Mouse (Mus musculus) yolk sac, embryonic 10.5 days (tissue): ENCODE results near the gene Gm17359.
"Not testable (repeated sequence)": the region's sequence is repeated elsewhere in the genome, so short reads cannot be mapped to it uniquely, and the experiment has no call there.

Experiments used
- DNase-seq: peaks from one replicate; pipeline ENCODE4 v3.0.0-alpha.2; 2017; ENCODE audit warnings: low spot score

Gm17359 gene

DNA sequence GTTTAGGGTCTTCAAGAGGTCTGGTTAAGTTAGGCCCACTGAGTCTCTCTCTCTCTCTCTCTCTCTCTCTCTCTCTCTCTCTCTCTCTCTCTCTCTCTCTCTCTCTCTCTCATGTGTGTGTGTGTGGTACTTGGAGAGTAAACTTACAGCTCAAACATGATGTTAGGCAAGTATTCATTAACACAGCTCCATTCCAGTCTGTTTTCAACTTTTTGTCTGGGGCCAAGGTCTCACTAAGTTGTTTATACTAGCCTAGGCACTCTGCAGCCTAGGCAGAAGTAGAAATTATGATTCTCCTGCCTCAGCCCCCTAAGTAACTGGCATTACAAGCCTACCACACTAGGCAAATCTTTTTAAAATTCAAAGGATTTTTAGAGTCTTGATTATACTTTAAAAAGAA, 79.5 kb downstream of the Gm17359 start:
- no peak for DNase-seq

DNA sequence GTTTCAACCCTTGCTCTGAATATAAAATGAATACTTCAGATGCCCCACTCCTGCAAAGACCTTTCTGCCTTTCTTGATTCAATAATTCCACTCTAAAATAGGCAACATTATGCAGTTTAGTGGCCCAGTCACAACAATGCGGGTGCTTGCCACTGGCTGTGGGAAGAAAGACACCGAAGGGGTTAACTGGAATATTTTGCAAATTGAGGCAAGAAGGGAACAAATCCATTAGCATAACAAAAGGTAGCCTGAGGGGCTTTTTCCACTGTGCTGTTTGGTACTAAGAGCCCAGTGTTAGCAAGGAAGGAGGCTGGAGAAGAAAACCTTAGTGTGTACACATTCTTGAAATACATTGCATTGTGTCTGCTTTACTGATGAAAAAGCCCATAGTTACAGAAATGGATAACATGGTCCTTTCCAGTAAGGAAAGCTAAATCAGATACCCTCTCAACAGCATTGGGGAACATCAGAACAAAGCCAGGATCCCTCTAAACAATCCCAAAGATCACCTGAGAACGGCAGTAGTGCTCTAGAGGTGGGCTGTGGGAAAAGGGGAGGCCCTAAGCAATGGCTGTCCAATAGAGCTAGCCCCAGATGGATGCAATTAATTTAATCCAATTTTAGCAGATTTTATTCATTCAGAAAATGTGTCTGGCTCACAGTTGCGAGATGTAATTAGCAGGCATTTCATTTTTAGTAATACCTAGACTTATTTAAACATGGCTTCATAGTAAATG, 80.7 kb downstream of the Gm17359 start:
- no peak for DNase-seq

DNA sequence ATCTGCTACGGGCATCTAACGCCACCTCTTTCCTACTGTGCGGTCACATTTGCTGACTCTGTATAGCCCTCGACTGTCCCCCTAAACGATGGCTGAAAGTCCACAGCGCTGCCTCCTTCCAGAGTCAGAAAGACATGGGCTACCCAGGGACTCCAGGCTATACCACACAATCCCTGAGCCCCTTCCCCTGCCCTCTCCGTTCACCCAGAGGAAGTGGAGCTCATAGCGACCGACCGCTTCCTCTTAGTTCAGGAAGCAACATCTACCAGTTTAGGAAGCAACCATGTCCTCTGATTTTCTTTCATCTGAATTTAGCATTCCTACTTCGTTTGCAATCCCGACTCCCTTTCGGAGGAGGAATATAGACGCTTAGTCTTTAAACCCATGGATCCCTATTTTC, 82.5 kb downstream of the Gm17359 start:
- no peak for DNase-seq

DNA sequence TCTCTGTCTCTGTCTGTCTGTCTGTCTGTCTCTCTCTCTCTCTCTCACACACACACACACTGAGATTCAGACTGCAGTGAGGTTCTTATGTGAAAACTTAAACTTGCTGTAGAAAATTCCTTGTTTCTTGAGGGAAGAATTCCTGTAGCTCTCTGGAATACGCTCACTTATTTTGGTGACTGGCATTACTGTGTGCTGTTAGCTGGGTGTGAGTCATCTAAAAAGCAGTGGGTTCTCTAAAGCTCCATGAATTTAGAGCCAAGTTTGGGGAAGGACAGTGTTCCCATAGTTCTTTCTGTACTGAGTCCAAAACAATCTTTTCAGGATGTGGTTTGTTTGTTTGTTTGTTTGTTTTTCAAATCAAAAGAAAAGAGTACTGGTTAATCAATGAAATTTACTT, 89.0 kb downstream of the Gm17359 start:
- no peak for DNase-seq

DNA sequence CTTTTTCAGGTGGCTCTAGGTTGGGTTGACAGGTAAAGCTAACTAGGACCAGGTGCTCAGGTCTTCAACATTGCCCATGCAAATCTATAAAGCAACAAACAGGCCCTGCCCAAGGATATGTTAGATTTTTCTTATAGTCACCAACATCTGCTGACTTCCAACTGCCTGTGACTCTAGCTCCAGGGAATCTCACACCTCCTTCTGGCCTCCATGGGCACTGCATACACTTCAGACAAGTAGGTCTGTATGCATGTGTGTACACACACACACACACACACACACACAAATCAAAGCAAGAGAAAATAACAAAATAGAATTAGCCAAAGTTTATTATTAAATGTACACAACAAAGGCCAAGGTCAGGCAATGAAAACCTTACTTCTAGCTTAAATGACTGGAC, 97.1 kb downstream of the Gm17359 start:
- no peak for DNase-seq

DNA sequence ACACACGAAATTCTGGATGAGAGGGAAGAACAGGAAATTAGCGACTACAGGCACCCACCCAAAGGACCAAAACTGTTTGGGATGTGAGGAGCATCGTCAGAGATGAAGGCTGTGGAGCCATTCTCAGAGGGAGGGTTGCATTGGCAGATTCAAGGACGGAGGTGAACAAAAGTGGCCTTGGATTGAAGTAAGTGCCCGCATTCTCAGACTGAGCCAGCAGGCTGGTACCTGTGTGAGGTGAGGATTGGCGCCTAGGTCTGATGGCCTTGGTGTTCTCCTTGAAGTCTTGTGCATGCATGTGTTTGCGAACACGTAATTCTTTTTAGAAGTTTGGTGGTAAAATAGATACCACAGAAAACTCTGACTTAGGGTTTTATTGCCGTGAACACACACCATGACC, 98.0 kb downstream of the Gm17359 start:
- DNase-seq: no peak

DNA sequence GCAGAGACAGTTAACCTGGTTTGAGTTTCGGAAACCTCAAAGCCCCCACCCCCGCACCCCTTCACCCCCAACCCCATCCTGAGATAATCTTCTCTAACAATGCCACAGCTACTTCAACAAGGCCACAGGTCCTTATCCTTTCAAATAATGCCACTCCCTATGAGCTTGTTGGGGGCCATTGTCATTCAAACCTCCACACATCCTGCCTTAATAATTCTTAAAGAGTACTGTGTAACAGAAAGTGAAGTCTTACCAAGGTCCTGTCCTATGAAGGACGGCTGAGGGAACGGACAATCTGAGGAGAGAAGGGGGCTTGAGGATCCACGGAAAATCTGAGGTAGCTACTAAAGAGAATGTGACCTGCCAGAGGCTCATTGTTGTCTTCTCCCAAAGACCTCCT, 98.5 kb downstream of the Gm17359 start:
- DNase-seq: no peak

DNA sequence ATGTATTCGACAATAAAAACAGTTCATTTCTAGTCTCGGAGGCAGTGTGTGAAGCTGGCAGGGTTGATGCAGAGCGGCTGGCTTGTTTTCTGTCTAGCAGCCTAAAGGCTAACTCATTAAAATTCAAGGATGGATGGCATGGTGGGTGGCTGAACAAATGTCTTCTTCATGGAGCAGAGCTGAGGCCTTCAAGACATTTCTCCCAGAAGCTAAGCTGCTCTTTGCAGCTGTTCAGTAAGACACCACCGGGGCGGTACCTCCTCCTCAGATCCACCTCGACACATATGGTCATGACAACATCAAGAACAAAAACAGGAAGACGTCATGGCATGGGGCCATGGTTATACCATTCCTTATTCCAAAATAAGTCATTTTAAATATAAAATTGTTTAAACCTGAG, 99.7 kb downstream of the Gm17359 start:
- DNase-seq: no peak

DNA sequence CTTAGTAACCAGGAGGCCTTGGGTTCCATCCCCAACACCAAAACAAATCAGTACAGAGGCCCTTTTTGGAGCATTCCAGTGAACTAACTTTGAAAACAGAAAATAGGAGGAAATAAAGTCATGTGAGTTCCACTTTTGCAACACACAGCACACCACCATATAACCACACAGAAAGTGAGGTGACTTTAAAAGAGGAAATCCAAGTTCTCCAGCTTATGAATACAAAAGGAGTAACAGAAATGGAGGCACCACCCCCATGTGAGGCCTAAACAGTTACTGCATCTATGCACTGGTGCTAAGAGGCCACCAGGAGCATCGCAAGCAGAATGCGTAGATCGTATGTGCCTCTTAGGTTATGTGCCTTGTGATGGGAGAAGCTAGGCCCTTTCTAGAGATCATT, 101.8 kb downstream of the Gm17359 start:
- DNase-seq: no peak

DNA sequence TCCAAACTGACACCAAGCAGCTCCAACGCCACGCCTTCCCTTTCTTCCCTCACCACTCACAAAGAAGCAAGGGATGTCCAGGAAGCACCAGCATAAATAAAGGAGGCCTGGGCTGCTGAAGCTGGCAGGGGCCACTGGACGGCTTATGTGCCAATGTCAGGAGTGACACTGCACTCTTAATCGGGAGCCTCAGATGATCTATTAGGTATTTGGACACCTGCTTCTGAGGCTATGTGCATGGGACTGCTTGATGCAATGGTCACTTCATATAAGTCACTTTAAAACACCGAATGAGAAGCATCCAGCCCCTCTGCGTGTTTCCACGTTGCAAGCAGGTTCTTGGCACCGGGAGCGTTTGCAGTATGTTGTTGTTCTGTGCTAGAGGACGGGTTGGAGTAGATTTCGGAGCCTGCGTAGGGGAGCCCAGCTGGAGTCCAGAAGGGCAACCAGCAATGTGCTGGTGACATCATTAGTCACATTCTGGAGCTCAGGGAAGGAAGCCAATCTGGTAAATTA, 104.6 kb downstream of the Gm17359 start:
- no peak for DNase-seq

DNA sequence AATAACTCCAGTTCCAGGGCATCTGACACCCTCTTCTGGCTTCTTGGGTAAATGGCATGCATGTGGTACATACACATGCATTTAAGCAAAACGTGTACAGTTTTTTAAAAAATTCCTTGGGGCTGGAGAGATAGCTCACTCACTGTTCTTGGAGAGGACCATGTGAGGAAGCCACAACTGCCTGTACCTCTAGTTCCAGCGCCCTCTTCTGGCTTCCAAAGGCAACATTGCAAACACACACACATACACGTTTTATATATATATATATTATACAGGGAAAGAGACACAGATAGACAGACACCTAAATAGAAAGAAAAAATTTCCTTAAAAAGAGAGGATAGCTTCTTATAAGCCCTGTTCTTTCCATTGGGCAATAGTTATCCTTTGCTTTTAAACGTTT, 107.4 kb downstream of the Gm17359 start:
- DNase-seq: no peak

DNA sequence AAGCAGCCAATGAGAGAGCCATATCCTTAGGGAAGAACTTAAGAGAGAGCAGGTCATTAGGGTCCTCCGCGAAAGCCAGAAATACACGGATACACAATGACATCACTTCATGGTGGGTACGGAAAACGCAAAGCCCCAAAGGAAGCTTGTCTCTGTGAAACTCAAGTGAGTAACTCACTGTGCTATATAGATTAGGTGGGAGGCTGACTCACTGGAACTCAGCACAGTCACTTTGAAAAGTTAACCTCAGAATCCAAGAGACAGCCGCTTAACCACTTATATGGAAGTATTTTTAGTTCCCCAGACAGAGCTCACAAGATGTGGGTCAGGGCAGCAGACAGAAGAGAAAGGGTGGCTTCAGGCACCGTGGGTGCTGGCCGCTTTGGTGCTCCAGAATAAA, 108.6 kb downstream of the Gm17359 start:
- no peak for DNase-seq

DNA sequence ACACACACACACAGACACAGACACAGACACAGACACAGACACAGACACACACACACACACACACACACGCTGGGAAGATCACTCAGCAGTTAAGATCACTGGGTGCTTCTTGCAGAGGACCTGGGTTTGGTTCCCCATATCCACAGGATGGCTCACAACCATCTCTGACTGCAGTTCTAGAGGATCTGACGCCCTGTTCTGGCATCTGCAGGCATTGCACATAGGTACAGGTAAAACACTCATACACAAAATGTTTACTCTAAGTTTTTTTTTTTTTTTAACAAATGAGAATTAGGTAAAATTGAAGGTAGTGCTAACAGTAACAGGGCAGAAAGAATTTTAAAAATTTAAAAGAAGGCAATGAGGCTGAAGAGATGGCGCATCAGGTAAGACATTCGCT, 109.7 kb downstream of the Gm17359 start:
- DNase-seq: no peak

DNA sequence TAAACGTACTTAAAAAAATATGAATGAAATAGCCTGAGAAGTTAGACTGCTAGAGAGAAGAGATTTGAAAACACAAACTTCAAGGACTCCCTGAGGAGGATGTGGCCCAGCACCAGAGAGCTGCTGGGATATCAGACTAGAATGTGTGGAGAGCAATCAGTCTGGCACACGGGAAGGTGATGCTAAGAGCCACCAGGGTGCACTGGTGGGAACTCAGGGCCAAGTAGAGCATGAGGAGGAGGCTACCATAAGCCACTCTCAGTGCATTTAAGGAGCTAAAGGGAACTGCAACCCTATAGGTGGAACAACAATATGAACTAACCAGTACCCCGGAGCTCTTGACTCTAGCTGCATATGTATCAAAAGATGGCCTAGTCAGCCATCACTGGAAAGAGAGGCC, 110.2 kb downstream of the Gm17359 start:
- DNase-seq: not testable (repeated sequence)

DNA sequence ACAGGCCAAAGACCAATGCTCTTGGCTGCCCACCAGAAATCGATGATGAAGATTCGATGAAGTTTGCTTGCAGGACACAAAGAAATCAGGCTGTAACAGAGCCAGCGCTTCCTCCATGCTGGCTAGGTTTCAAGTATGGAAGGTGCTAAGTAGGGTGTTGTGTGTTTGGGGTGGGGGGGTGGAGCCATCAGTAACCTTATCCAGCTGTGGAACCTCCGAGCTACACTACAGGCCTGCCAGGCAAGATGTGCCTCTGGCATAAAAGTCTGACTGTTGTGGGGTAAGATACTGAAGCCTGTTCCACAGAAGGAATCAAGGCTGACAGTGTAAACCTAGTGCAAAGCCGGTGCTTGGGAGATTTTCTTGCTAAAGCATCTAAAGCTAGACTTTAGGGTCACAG, 112.0 kb downstream of the Gm17359 start:
- no peak for DNase-seq

DNA sequence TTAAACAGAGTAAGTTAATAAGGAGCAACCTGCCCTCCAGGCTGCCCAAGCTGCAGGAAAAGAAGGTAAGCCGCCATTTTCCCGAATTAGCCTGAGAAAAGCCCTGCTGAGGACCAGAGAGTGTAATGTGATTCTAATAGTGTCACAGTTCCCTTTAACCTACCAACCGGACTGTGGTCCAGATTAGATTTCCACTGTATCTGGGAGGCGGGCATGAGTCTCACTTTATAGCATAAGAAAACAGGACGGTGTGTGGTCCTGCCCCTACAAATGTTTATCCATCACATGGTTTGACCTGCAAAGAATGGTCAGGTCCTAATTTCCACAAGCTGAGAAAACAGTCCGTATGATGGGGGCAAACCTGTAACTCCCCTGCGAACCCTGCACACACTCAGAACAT, 112.9 kb downstream of the Gm17359 start:
- no peak for DNase-seq

DNA sequence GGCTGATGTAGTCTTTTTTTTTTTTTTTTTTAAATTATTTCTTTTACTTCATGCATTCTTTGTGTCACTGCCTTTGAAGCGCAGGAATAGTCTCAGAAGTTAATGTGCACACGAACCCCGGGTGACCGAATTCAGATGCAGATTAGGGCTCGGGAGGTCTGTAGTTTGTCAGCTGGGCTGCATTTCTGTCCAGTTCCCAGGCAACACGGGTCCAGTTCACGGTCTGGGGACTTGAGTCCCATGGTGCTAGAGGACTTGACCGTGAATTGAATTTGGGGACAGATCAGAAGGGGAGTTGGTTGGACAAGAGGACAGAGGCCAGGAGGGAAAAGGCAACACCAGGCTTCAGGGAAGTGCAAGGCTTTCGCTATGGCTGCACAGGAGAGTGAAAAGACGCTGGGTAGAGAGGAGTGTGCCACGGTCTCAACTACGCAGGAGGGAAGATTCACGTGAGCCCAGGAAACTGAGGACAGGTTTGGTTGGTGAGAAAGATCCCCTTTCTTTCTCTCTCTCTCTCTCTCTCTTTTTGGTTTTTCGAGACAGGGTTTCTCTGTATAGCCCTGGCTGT, 116.3 kb downstream of the Gm17359 start:
- DNase-seq: no peak

DNA sequence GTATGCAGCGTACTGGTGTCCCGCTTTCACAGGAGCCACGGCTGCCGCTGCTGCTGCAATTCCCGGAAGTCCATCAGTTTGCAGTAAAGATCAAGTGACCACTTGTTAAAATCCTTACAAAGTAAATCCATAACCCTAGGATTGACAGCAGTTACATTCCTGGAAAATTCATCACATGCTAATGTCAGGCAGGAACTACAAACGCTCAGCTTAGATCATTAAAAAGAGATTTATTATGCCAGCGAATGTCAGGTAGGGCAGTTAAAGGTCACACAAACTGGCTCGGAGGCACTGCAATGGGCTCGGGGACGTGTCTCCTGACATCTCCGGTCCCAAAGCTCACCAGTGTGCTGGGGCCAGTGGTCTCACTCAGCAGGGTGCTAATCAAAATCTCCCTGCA, 119.3 kb downstream of the Gm17359 start:
- DNase-seq: no peak

DNA sequence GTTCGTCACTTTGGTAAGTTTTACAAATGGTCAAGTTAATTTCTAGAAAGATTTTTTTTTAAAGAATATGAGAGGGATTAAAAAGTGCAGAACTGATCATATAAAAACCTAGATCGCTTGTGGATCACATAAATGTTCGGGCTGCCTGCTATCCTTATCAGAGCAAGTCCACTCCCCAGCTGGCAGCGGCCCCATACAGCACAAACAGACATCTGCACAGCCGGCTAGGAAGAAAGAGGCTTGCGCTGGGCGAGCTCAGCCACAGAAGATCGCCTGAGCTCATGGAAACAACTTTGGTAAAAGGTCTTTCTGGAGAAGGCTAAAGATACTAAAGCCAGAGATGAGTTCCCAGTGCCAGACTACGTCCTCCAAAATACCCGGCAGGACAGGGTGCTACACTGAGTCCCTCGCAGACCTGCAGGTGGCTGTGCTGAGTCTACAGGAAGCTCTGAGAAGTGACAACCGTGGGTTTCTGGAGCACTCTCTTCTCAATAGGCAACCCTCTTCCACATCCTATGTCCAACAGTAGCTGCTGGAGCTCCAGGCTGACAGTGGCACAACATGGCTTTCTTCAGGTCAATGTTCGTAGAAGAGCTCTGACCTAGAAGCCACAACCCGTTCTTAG, 122.3 kb downstream of the Gm17359 start:
- no peak for DNase-seq

DNA sequence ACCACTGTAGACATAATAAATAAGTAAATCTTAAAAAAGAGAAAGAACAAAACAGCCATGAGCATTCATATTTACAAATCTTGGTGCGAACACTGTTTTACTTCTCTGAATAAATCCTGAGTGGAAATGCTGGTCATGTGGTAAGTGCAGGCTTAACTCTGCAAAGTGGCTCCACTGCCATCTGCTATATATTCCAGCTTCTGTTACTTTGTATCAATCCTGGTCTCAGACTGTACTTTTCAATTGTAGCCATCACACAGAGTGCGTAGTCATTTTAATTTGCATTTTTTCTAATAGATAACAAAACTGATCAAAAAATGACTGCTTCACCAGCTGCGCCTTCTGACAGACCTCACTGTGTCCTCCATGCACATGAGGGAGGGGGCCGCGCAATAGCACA, 133.0 kb downstream of the Gm17359 start:
- DNase-seq: no peak

DNA sequence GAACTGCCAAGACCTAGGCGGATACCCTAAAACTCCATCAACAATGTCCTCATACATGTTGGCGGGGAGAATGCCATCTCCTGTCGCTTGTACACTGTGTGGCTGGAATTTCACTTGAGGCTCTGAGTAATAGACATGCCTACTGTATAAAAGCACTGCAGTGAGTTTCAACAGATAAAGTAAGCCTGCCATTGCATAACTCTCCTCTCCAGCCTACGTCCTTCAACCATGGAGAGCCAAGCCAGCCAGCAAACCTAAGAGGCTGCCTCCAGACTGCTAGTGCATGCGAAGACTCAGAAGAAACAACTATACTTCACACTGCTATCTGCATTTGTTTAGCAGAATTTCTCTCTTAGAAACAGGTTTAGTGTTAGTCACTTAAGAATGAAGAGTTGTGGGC, 135.9 kb downstream of the Gm17359 start:
- DNase-seq: no peak

DNA sequence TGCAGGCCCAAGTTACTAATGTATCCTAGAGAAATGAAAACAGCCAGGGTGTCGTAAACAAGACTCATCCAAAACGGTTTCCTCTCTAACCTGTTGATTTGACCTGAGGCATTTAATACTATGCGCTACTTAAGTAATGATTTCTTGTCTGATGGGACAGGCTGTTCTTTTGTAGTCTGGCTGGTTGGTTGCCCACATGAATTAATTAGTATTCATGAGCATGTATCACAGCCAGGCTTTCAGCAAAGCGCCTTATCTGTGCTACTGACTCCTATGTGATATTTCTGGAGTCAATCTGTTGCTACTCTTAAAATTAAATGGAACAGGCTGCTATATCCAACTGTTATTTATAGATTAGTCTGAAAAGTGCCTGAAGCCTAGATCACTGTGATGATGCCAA, 138.4 kb downstream of the Gm17359 start:
- no peak for DNase-seq

DNA sequence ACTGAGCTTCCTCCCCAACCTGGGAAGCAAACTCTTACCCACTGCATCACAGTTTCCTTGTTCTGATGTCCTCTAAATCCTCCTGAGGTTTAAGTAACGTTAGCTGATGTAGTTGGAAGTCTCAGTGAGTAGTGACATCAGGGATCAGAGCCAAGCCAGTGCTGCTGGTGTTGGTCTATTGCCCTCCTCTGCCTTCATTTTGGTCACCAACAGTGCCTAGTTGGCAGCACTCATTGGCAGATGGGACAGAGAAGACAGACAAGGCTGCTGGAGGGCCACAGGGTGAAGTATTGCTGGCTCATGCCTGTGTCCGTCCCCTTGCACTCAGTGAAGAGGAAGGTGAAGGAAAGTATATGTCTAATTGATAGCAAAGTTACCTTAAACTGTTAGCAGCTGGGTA, 139.5 kb downstream of the Gm17359 start:
- no peak for DNase-seq

DNA sequence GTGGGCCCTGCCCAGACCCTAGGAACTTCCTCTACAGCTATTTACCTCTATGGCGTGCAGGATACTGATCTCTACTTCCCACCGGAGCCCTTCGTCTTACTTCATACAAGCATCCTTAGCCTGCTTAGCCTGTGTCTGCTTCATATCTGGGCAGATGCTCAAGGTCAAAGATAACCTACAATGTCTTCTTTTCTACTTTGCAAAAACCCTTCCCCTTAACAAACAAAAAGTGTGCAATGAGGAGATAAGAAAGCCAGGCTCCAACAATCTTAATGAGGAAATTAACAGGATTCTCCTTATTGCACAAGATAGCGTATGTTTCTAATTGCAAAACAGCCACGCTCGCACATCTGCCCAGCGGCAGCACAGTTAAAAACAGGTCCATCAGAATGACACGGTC, 141.9 kb downstream of the Gm17359 start:
- DNase-seq: no peak
